In genomic region chr8:86224851-86225250, GRCm38 (mm10) we compare ENCODE assay signal across 23 mouse cellular contexts.
A peak's percentile ranks its signal among the peaks of the same experiment; 100 is the strongest.
DNase-seq lines count a peak whose midpoint lies in the region; ATAC-seq and TF ChIP-seq lines count a peak whose summit lies in the region.
"Had no signal": no experiment of that assay in that cellular context is flagged by ENCODE, and none has a peak within 500 bp of the region (broad histone marks: within the 10 kb centered on the region; RNA-seq: fewer than 3 reads in every experiment).

No protein-coding gene starts in this region.

- H3K4me1 ChIP-seq in forebrain, postnatal 0 days (ENCODE audit: insufficient read depth) = 0 out of 2 replicates have a peak, but pooled peaks cover 3% of the 10 kb centered on the region
- no peaks in the 10 kb centered on the region for H3K4me1 ChIP-seq in forebrain, embryonic 11.5 days (replicated peaks; ENCODE audit: control insufficient read depth, insufficient read depth, low read length)
- H3K4me1 ChIP-seq: embryonic facial prominence, embryonic 15.5 days; liver, embryonic 13.5 days; midbrain, embryonic 15.5 days; neural tube, embryonic 13.5 days had no signal

- no peak for TF ChIP-seq CTCF in forebrain, postnatal 0 days (IDR thresholded peaks at IDR 0.05; ENCODE audit: low read depth)

- intact Hi-C loops in heart, postnatal 10 days (cut with DNase I) = no loop called here

- ATAC-seq in forebrain, postnatal 0 days = peak; percentile 34; the same call in 1 of the 2 replicates
- no peak for ATAC-seq in forebrain, embryonic 11.5 days (replicated peaks; ENCODE audit: low FRiP score)
- ATAC-seq: intestine, postnatal 0 days; midbrain, embryonic 15.5 days had no signal

- no peak overlapping the region for H3K4me3 ChIP-seq in forebrain, postnatal 0 days (ENCODE audit: low read depth, low read length)
- no peak overlapping the region for H3K4me3 ChIP-seq in forebrain, embryonic 11.5 days (ENCODE audit: low read depth, low read length)
- H3K4me3 ChIP-seq: embryonic facial prominence, embryonic 15.5 days; layer of hippocampus, adult 2 months; liver, embryonic 13.5 days; midbrain, embryonic 15.5 days; myocyte; neural tube, embryonic 13.5 days had no signal

- H3K27me3 ChIP-seq in forebrain, postnatal 0 days (ENCODE audit: insufficient read depth, low read length) = no peaks in the 10 kb centered on the region
- no peaks in the 10 kb centered on the region for H3K27me3 ChIP-seq in forebrain, embryonic 11.5 days (ENCODE audit: control insufficient read depth, insufficient read depth, low read length)
- H3K27me3 ChIP-seq: embryonic facial prominence, embryonic 15.5 days; liver, embryonic 13.5 days; midbrain, embryonic 15.5 days; neural tube, embryonic 13.5 days had no signal

- DNase-seq in forebrain, postnatal 0 days = no peak
- no peak for DNase-seq in forebrain, embryonic 11.5 days (ENCODE audit: low spot score)
- DNase-seq in brain, adult 2 months (ENCODE audit: low read depth, low spot score) = peak; percentile 87
- DNase-seq in cerebellum, adult 11-12 months = peak; percentile 80
- peak; percentile 65 to 78 for DNase-seq in cerebellum, postnatal 10 days
- no peak for DNase-seq in heart, postnatal 10 days
- DNase-seq in MN1 (ENCODE audit: low spot score) = no peak
- no peak for DNase-seq in lung, adult 18-20 months
- DNase-seq: adrenal gland, postnatal 10 days; gastrocnemius, postnatal 25 days; kidney, postnatal 25 days; liver, embryonic 13.5 days; lung, embryonic 14.5 days; lung, postnatal 4 days; retina, postnatal 1 day; right cerebral cortex, postnatal 25 days; spleen, adult 18-20 months had no signal

- 33% methylated on average over 4 of the region's 4 CpGs for WGBS in forebrain, postnatal 0 days
- 61% methylated on average over 4 of the region's 4 CpGs for WGBS in forebrain, embryonic 11.5 days

- no peak overlapping the region for H3K9ac ChIP-seq in forebrain, postnatal 0 days
- no peak overlapping the region for H3K9ac ChIP-seq in forebrain, embryonic 11.5 days (ENCODE audit: low read length)
- H3K9ac ChIP-seq: embryonic facial prominence, embryonic 15.5 days; liver, embryonic 13.5 days; lung, embryonic 14.5 days; midbrain, embryonic 15.5 days; neural tube, embryonic 13.5 days had no signal

- H3K9me3 ChIP-seq in forebrain, postnatal 0 days (ENCODE audit: low read length) = no peaks in the 10 kb centered on the region
- H3K9me3 ChIP-seq in forebrain, embryonic 11.5 days (ENCODE audit: control insufficient read depth, low read length) = no peaks in the 10 kb centered on the region
- H3K9me3 ChIP-seq: embryonic facial prominence, embryonic 15.5 days; liver, embryonic 13.5 days; midbrain, embryonic 15.5 days; neural tube, embryonic 13.5 days had no signal

- no peak overlapping the region for H3K27ac ChIP-seq in forebrain, postnatal 0 days (ENCODE audit: low read depth, low read length)
- H3K27ac ChIP-seq in forebrain, embryonic 11.5 days (ENCODE audit: low read depth, low read length) = no peak overlapping the region
- H3K27ac ChIP-seq: embryonic facial prominence, embryonic 15.5 days; layer of hippocampus, adult 2 months; liver, embryonic 13.5 days; midbrain, embryonic 15.5 days; neural tube, embryonic 13.5 days had no signal

- no peak overlapping the region for H3K4me2 ChIP-seq in forebrain, postnatal 0 days (ENCODE audit: low read depth)
- no peak overlapping the region for H3K4me2 ChIP-seq in forebrain, embryonic 11.5 days (ENCODE audit: low read depth, low read length, severe bottlenecking)
- H3K4me2 ChIP-seq: embryonic facial prominence, embryonic 15.5 days; liver, embryonic 13.5 days; lung, embryonic 14.5 days; midbrain, embryonic 15.5 days; neural tube, embryonic 13.5 days had no signal

- H3K36me3 ChIP-seq in forebrain, postnatal 0 days (ENCODE audit: insufficient read depth) = no peaks in the 10 kb centered on the region
- H3K36me3 ChIP-seq in forebrain, embryonic 11.5 days (ENCODE audit: control insufficient read depth, insufficient read depth, low read length) = no peaks in the 10 kb centered on the region
- H3K36me3 ChIP-seq: embryonic facial prominence, embryonic 15.5 days; liver, embryonic 13.5 days; midbrain, embryonic 15.5 days; neural tube, embryonic 13.5 days had no signal

Comparison
In these comparisons a context has a peak if more than half of its experiments do, and no peak if none do; other contexts are left out.
1. DNase-seq: peak in brain, adult 2 months (single experiment), cerebellum, adult 11-12 months (single experiment) and cerebellum, postnatal 10 days (2 of 2); none in forebrain, postnatal 0 days (single experiment), forebrain, embryonic 11.5 days (single experiment), heart, postnatal 10 days (0 of 2), MN1 (single experiment) and lung, adult 18-20 months (0 of 2).